Comparison of ENCODE assay signal across 21 mouse cellular contexts in genomic region chr6:125222577-125222976, GRCm38 (mm10). TPM values are rescaled to one million over a fixed set of nuclear protein-coding genes. Genes with fewer than 3 reads are reported as not detected.
DNase-seq lines count a peak whose midpoint lies in the region; ATAC-seq and TF ChIP-seq lines count a peak whose summit lies in the region.
"Had no signal": no experiment of that assay in that cellular context is flagged by ENCODE, and none has a peak within 500 bp of the region (broad histone marks: within the 10 kb centered on the region; RNA-seq: fewer than 3 reads in every experiment).

No protein-coding gene starts in this region.

- no peak for DNase-seq in liver, postnatal 0 days
- DNase-seq in liver, result no peak
- peak; percentile 63 for DNase-seq in thymus, postnatal 14 days
- DNase-seq in thymus, postnatal 0 days (ENCODE audit: low spot score), result no peak
- DNase-seq in gastrocnemius, postnatal 4 days (ENCODE audit: low spot score in 2 of 2), result no peak
- no peak for DNase-seq in kidney, adult 2 months
- DNase-seq: adrenal gland, postnatal 10 days; cerebellum, adult 11-12 months; cerebellum, adult 9-10 months; cerebellum, postnatal 25 days; forebrain, postnatal 0 days; gastrocnemius, postnatal 25 days; heart, postnatal 36 days had no signal

- peaks cover 59% of the 10 kb centered on the region for H3K36me3 ChIP-seq in liver, postnatal 0 days (replicated peaks; ENCODE audit: insufficient read depth, low read length)
- H3K36me3 ChIP-seq in kidney, adult 2 months (ENCODE audit: control insufficient read depth, insufficient read depth, low read length), result no peaks in the 10 kb centered on the region; the same call in 1 of the 2 replicates
- H3K36me3 ChIP-seq: embryonic facial prominence, embryonic 12.5 days had no signal

- H3K9ac ChIP-seq in liver, postnatal 0 days (replicated peaks), result no peak overlapping the region
- H3K9ac ChIP-seq: embryonic facial prominence, embryonic 12.5 days; forebrain, embryonic 13.5 days; forebrain, postnatal 0 days; heart, embryonic 15.5 days had no signal

- H3K27me3 ChIP-seq in liver, postnatal 0 days (ENCODE audit: insufficient read depth, low read length), result no peaks in the 10 kb centered on the region
- no peaks in the 10 kb centered on the region for H3K27me3 ChIP-seq in kidney, adult 2 months (replicated peaks; ENCODE audit: control insufficient read depth, insufficient read depth, low read length)
- H3K27me3 ChIP-seq: embryonic facial prominence, embryonic 12.5 days; forebrain, embryonic 13.5 days; heart, embryonic 15.5 days had no signal

- H3K27ac ChIP-seq in liver, postnatal 0 days (ENCODE audit: low read depth), result 0 out of 2 replicates have a peak overlapping the region, but pooled peaks have one; percentile 22
- H3K27ac ChIP-seq in kidney, adult 2 months (ENCODE audit: insufficient read depth, low read depth, low read length), result no peak overlapping the region
- H3K27ac ChIP-seq: embryonic facial prominence, embryonic 12.5 days; forebrain, embryonic 13.5 days; heart, embryonic 15.5 days had no signal

- no peak for TF ChIP-seq CTCF in liver, postnatal 0 days (IDR thresholded peaks at IDR 0.05; ENCODE audit: low read depth)
- TF ChIP-seq CTCF in kidney, adult 2 months (conservative IDR thresholded peaks at IDR 0.05; ENCODE audit: insufficient read depth, insufficient read length, low read depth, low read length), result no peak

- H3K4me3 ChIP-seq in liver, postnatal 0 days (ENCODE audit: low read depth, low read length), result no peak overlapping the region
- H3K4me3 ChIP-seq in kidney, adult 2 months (ENCODE audit: insufficient read depth, low read depth, low read length), result no peak overlapping the region
- H3K4me3 ChIP-seq: embryonic facial prominence, embryonic 12.5 days; forebrain, embryonic 13.5 days; heart, embryonic 15.5 days had no signal

- TF ChIP-seq EP300 in liver, postnatal 0 days (IDR thresholded peaks at IDR 0.05; ENCODE audit: low read depth), result no peak

- no peaks in the 10 kb centered on the region for H3K9me3 ChIP-seq in liver, postnatal 0 days (ENCODE audit: low read length)
- H3K9me3 ChIP-seq: embryonic facial prominence, embryonic 12.5 days; forebrain, embryonic 13.5 days; heart, embryonic 15.5 days had no signal

- no peak for ATAC-seq in liver, postnatal 0 days
- peak; percentile 0 for ATAC-seq in inflammation-experienced regulatory T-cells, adult 6 months
- ATAC-seq: forebrain, embryonic 13.5 days; forebrain, postnatal 0 days; hindbrain, embryonic 16.5 days had no signal

- WGBS in liver, postnatal 0 days (ENCODE audit: insufficient replicate concordance), result 65% methylated on average over 3 of the region's 3 CpGs
- 82% methylated on average over 3 of the region's 3 CpGs for WGBS in kidney, adult 2 months

- H3K4me2 ChIP-seq in liver, postnatal 0 days (ENCODE audit: low read depth, low read length), result no peak overlapping the region
- H3K4me2 ChIP-seq: embryonic facial prominence, embryonic 12.5 days; forebrain, embryonic 13.5 days; heart, embryonic 11.5 days; heart, embryonic 15.5 days had no signal

- no peak for TF ChIP-seq POLR2A in kidney, adult 2 months (IDR thresholded peaks at IDR 0.05; ENCODE audit: low read depth, low read length)

- H3K4me1 ChIP-seq in liver, postnatal 0 days (ENCODE audit: insufficient read depth), result no peaks in the 10 kb centered on the region
- no peaks in the 10 kb centered on the region for H3K4me1 ChIP-seq in kidney, adult 2 months (ENCODE audit: control insufficient read depth, insufficient read depth, low read length)
- H3K4me1 ChIP-seq: embryonic facial prominence, embryonic 12.5 days; forebrain, embryonic 13.5 days had no signal

RNA-seq across cellular contexts. Expression of gene Vamp1, which starts 7.2 kb away (rescaled TPM):
- 1.4 and 1.7 TPM in 2 replicates for polyA plus RNA-seq in liver, postnatal 0 days (2015; fragmentation: Nextera tagmentation; extraction: Ambion mirVana)
- 61.0 and 75.3 TPM in 2 replicates for polyA plus RNA-seq in thymus, postnatal 0 days (2015; fragmentation: Nextera tagmentation; extraction: Ambion mirVana)
- 10 to 100 TPM in 2 of 3 experiments, 1 to 10 TPM in 1; 9.8 to 20.8 (median 18.2) TPM for polyA plus RNA-seq in inflammation-experienced regulatory T-cells, adult 6 months (2017; shearing (Covaris generic))
- 1 to 10 TPM; 7.0 to 7.3 TPM for total RNA-seq in gastrocnemius, postnatal 4 days (2021)
- 19.1 and 19.8 TPM in 2 replicates for polyA plus RNA-seq in kidney, adult 2 months (2012; rRNA removed)

RNA-seq across cellular contexts. Expression of gene Tapbpl, which starts 9.1 kb away (rescaled TPM):
- polyA plus RNA-seq in liver, postnatal 0 days (2015; fragmentation: Nextera tagmentation; extraction: Ambion mirVana), result 14.4 and 14.7 TPM in 2 replicates
- 42.5 and 53.1 TPM in 2 replicates for polyA plus RNA-seq in thymus, postnatal 0 days (2015; fragmentation: Nextera tagmentation; extraction: Ambion mirVana)
- 10 to 100 TPM; 79.6 to 89.3 (median 88.6) TPM for polyA plus RNA-seq in inflammation-experienced regulatory T-cells, adult 6 months (2017; shearing (Covaris generic))
- 1 to 10 TPM; 2.4 to 3.4 TPM for total RNA-seq in gastrocnemius, postnatal 4 days (2021)
- polyA plus RNA-seq in kidney, adult 2 months (2012; rRNA removed), result 16.0 and 16.4 TPM in 2 replicates

RNA-seq across cellular contexts. Expression of gene Cd27, which starts 14.2 kb away (rescaled TPM):
- 1.1 and 2.3 TPM in 2 replicates for polyA plus RNA-seq in liver, postnatal 0 days (2015; fragmentation: Nextera tagmentation; extraction: Ambion mirVana)
- 175 and 252 TPM in 2 replicates for polyA plus RNA-seq in thymus, postnatal 0 days (2015; fragmentation: Nextera tagmentation; extraction: Ambion mirVana)
- polyA plus RNA-seq in inflammation-experienced regulatory T-cells, adult 6 months (2017; shearing (Covaris generic)), result 100 to 1,000 TPM; 258 to 621 (median 560) TPM
- under 1 TPM; 0.44 to 0.71 TPM for total RNA-seq in gastrocnemius, postnatal 4 days (2021)
- 0.64 and 7.0 TPM in 2 replicates for polyA plus RNA-seq in kidney, adult 2 months (2012; rRNA removed)
- total RNA-seq: forebrain, postnatal 0 days; MEL had no signal
- polyA plus RNA-seq: cortical plate, adult 2 months had no signal

RNA-seq across cellular contexts. Expression of gene Mrpl51, which starts 31.0 kb away (rescaled TPM):
- 210 and 215 TPM in 2 replicates for polyA plus RNA-seq in liver, postnatal 0 days (2015; fragmentation: Nextera tagmentation; extraction: Ambion mirVana)
- polyA plus RNA-seq in thymus, postnatal 0 days (2015; fragmentation: Nextera tagmentation; extraction: Ambion mirVana), result 281 and 294 TPM in 2 replicates
- polyA plus RNA-seq in inflammation-experienced regulatory T-cells, adult 6 months (2017; shearing (Covaris generic)), result 100 to 1,000 TPM in 1 of 3 experiments, 10 to 100 TPM in 2; 65.3 to 102 (median 74.3) TPM
- 100 to 1,000 TPM; 206 to 218 TPM for total RNA-seq in gastrocnemius, postnatal 4 days (2021)
- 102 and 110 TPM in 2 replicates for polyA plus RNA-seq in kidney, adult 2 months (2012; rRNA removed)

RNA-seq across cellular contexts. Expression of gene Ncapd2, which starts 31.1 kb away (rescaled TPM):
- 33.5 and 39.1 TPM in 2 replicates for polyA plus RNA-seq in liver, postnatal 0 days (2015; fragmentation: Nextera tagmentation; extraction: Ambion mirVana)
- 130 and 153 TPM in 2 replicates for polyA plus RNA-seq in thymus, postnatal 0 days (2015; fragmentation: Nextera tagmentation; extraction: Ambion mirVana)
- polyA plus RNA-seq in inflammation-experienced regulatory T-cells, adult 6 months (2017; shearing (Covaris generic)), result 10 to 100 TPM; 25.4 to 88.8 (median 51.2) TPM
- 10 to 100 TPM; 66.1 to 68.8 TPM for total RNA-seq in gastrocnemius, postnatal 4 days (2021)
- 15.6 and 18.7 TPM in 2 replicates for polyA plus RNA-seq in kidney, adult 2 months (2012; rRNA removed)

Comparison
In these comparisons a context has a peak if more than half of its experiments do, and no peak if none do; other contexts are left out.
1. RNA of gene Cd27, which starts 14.2 kb away (polyA plus RNA-seq): 258 to 621 TPM in inflammation-experienced regulatory T-cells, adult 6 months and 175 to 252 TPM in thymus, postnatal 0 days; 0.64 to 7.0 TPM in kidney, adult 2 months and 1.1 to 2.3 TPM in liver, postnatal 0 days; every median in the first group is over 10 times any median in the second.